In genomic region chr16:67226696-67227095, GRCm38 (mm10) we compare ENCODE assay signal across 17 mouse cellular contexts.
"Had no signal": no experiment of that assay in that cellular context is flagged by ENCODE, and none has a peak within 500 bp of the region (broad histone marks: within the 10 kb centered on the region; RNA-seq: fewer than 3 reads in every experiment).

No protein-coding gene starts in this region.

- ATAC-seq: liver, embryonic 12.5 days; liver, postnatal 0 days; lung, postnatal 0 days; midbrain, embryonic 13.5 days; midbrain, embryonic 15.5 days; midbrain, embryonic 16.5 days had no signal

- DNase-seq: left cerebral cortex, postnatal 4 days; liver; liver, embryonic 13.5 days; liver, postnatal 0 days; lung, adult 18-20 months; lung, adult 2 months; lung, embryonic 14.5 days; lung, postnatal 10 days; lung, postnatal 14 days; lung, postnatal 36 days; lung, postnatal 4 days; midbrain, embryonic 14.5 days had no signal
